Mouse (Mus musculus) activated CD4-positive, CD25-positive, alpha-beta regulatory T cell, adult 4 months (primary cell): ENCODE results near the gene Eif2ak4. TPM values are rescaled to one million over a fixed set of nuclear protein-coding genes. Genes with fewer than 3 reads are reported as not detected.

ENCODE experiments used
- ATAC-seq: one replicate; pipeline ENCODE4 v1.8.0; 2017
- polyA plus RNA-seq, 2 experiments: library from polyadenylated mRNA; unstranded; fragments of 100-300 nt; shearing (Covaris generic); gene quantifications; one replicate each; pipeline ENCODE4 v1.2.1; 2017

The Eif2ak4 gene
- polyA plus RNA-seq, 2 experiments from 2014 or later, result 2.0 to 2.7 TPM

- ATAC-seq, result no peak
Observed at GRCm38 (mm10) chr2:118405568-118405967, 17.1 kb downstream of the Eif2ak4 start.

- ATAC-seq, result no peak
Observed at GRCm38 (mm10) chr2:118406811-118407210, 18.4 kb downstream of the Eif2ak4 start.

- no peak for ATAC-seq
Observed at GRCm38 (mm10) chr2:118408336-118408895, 20.0 kb downstream of the Eif2ak4 start.

- ATAC-seq, result no peak
Observed at GRCm38 (mm10) chr2:118412821-118413220, 24.4 kb downstream of the Eif2ak4 start.

- ATAC-seq, result no peak
Observed at GRCm38 (mm10) chr2:118415601-118416355, 27.4 kb downstream of the Eif2ak4 start.

GRCm38 (mm10) chr2:118418076-118418475 lies 29.7 kb downstream of the Eif2ak4 start:
- no peak for ATAC-seq

- ATAC-seq, result no peak
Observed at GRCm38 (mm10) chr2:118421951-118422350, 33.5 kb downstream of the Eif2ak4 start.

- no peak for ATAC-seq
Observed at GRCm38 (mm10) chr2:118422385-118422784, 34.0 kb downstream of the Eif2ak4 start.

- ATAC-seq, result no peak
Observed at GRCm38 (mm10) chr2:118428296-118428695, 39.9 kb downstream of the Eif2ak4 start.

- ATAC-seq, result no peak
Observed at GRCm38 (mm10) chr2:118429297-118429696, 40.9 kb downstream of the Eif2ak4 start.

- no peak for ATAC-seq
Observed at GRCm38 (mm10) chr2:118430630-118431029, 42.2 kb downstream of the Eif2ak4 start.

- ATAC-seq, result no peak
Observed at GRCm38 (mm10) chr2:118431589-118431988, 43.2 kb downstream of the Eif2ak4 start.

- no peak for ATAC-seq
Observed at GRCm38 (mm10) chr2:118442172-118442571, 53.8 kb downstream of the Eif2ak4 start.

- ATAC-seq, result no peak
Observed at GRCm38 (mm10) chr2:118442723-118443122, 54.3 kb downstream of the Eif2ak4 start.

GRCm38 (mm10) chr2:118445696-118446674 lies 57.6 kb downstream of the Eif2ak4 start:
- ATAC-seq, result no peak

- ATAC-seq, result no peak
Observed at GRCm38 (mm10) chr2:118448181-118448580, 59.8 kb downstream of the Eif2ak4 start.

GRCm38 (mm10) chr2:118451056-118451455 lies 62.6 kb downstream of the Eif2ak4 start:
- no peak for ATAC-seq

GRCm38 (mm10) chr2:118457029-118457428 lies 68.6 kb downstream of the Eif2ak4 start:
- no peak for ATAC-seq

- ATAC-seq, result no peak
Observed at GRCm38 (mm10) chr2:118457463-118458261, 69.2 kb downstream of the Eif2ak4 start.

- no peak for ATAC-seq
Observed at GRCm38 (mm10) chr2:118461480-118462165, 73.2 kb downstream of the Eif2ak4 start.

GRCm38 (mm10) chr2:118463480-118463879 lies 75.1 kb downstream of the Eif2ak4 start:
- no peak for ATAC-seq

GRCm38 (mm10) chr2:118464450-118464849 lies 76.0 kb downstream of the Eif2ak4 start:
- no peak for ATAC-seq
